Mouse (Mus musculus) activated CD4-positive, CD25-positive, alpha-beta regulatory T cell, adult 4 months (primary cell): Measurements from ENCODE around the gene Prl7a1. TPM values are rescaled to one million over a fixed set of nuclear protein-coding genes. Genes with fewer than 3 reads are reported as not detected.

Experiments used
- ATAC-seq: one replicate; pipeline ENCODE4 v1.8.0; 2017
- polyA plus RNA-seq, 2 experiments: library from polyadenylated mRNA; unstranded; fragments of 100-300 nt; shearing (Covaris generic); gene quantifications; one replicate each; pipeline ENCODE4 v1.2.1; 2017

The Prl7a1 gene
- polyA plus RNA-seq, result not detected

- no peak for ATAC-seq
Observed at GRCm38 (mm10) chr13:27642393-27642792, at the start of gene Prl7a1. TSS of gene Prl7a1 (minus strand) at chr13:27642493.

GRCm38 (mm10) chr13:27667936-27668335 lies 25.6 kb upstream of the Prl7a1 start, which contains the start of gene Prl7a2:
TSS of gene Prl7a2 (minus strand) at chr13:27668036.
- ATAC-seq, result no peak

- ATAC-seq, result no peak
Observed at GRCm38 (mm10) chr13:27660747-27661146, 18.5 kb upstream of the Prl7a1 start.

- ATAC-seq, result no peak
Observed at GRCm38 (mm10) chr13:27610482-27610881, 31.8 kb downstream of the Prl7a1 start, which contains the start of gene Prl7b1. TSS of gene Prl7b1 (minus strand) at chr13:27610582.

Other genes with a start within 250 kb of the Prl7a1 start
- gene Prl8a6, start 203.8 kb downstream of the Prl7a1 start, polyA plus RNA-seq, result not detected
- gene Prl8a8, start 129.3 kb downstream of the Prl7a1 start, polyA plus RNA-seq, result not detected
- gene Prl8a9, start 77.9 kb downstream of the Prl7a1 start, polyA plus RNA-seq, result not detected
- gene Prl8a1, start 60.3 kb downstream of the Prl7a1 start, polyA plus RNA-seq, result not detected
- not detected for gene Prl7b1, start 31.9 kb downstream of the Prl7a1 start, polyA plus RNA-seq
- under 1 TPM in 1 of 2 experiments, not detected in 1; 0.26 TPM for gene Prl7a2, start 25.5 kb upstream of the Prl7a1 start, polyA plus RNA-seq
- not detected for gene Prl7d1, start 74.2 kb upstream of the Prl7a1 start, polyA plus RNA-seq
- gene Prl7c1, start 138.3 kb upstream of the Prl7a1 start, polyA plus RNA-seq, result not detected
- not detected for gene Prl2a1, start 159.2 kb upstream of the Prl7a1 start, polyA plus RNA-seq
- not detected for gene Prl2c1, start 206.8 kb upstream of the Prl7a1 start, polyA plus RNA-seq